Mouse (Mus musculus): ENCODE measurements at regions not wholly inside any gene's neighbourhood (a gene's known extent, or its start where the extent isn't known, plus 50 kb on each side); places are given as distances from the start of the nearest gene placed in this dataset.
"Not testable (repeated sequence)": the region's sequence is repeated elsewhere in the genome, so short reads cannot be mapped to it uniquely, and the experiment has no call there.

DNA sequence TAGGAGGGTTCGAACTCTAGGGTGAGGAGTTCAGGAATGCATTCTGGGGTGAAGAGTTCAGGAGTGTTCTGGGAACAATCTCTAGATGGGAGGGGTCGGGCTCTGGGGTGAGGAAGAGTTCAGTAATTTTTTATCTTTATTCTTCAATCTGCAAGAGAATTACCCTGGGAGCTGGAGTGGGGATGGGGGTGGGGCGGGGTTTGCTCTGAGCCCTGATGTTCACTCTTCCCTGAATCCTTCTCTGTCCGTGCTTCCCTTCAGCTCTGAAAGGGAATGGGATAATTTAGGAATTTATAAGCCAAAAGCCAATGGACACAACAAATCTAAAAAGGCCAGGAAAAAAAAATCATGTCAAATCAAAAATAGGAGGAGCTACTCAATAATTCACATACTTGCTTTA is 122.8 kb upstream of the Trim24 start:
- not testable (repeated sequence) for DNase-seq (ENCODE audit: low spot score)

DNA sequence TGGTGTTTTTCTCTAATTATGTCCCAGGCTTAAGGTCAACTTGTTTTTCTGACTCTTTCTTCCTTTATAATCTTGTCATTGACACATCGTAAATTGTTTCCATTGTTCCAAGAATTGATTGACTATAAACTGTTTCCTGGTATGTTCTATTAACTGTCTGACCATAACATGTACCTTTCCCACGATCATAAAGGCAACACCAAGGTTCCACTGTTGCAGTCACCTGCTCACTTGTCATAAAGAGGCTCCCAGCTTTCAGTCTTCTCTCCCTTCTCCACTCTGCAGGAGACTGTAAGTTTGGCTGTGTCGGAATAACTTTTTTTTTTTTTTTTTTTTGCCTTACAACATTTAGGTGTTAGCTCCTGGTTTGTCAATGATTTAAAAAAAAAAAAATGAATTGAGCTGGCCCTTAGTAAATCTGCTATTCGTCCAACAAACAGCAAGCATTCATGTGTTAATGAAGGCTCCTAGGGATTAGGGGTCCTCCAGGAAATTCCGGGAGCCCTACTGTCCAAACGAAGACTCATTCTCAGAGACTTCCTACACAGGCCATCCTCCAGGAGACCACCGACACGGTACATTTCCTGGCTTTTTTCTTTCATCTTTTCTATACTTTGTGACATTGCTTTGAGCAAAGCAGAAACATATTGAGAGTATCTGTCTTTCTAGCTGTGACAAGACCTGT is 122.2 kb upstream of the Trim24 start:
- no peak for DNase-seq (ENCODE audit: low spot score)

DNA sequence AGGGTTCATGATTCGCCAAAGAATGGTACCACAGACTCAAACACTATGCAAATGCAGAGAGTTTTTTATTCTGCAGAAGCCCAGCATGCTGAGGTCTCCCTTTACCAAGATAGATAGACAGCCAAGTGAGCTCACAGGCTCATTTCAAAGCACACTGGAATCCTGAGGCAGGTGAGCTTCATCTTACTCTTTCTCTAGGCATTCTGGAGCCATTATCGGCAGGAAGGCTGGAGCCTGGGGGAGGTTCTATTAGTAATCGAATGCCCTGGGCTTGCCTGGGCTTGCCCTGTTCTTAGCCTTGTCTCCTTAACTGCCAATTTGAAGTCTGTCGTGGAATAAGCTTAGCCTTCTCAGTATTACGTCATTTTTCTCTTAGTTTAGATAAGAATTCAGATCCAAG is 121.6 kb upstream of the Trim24 start:
- DNase-seq (ENCODE audit: low spot score) = no peak

DNA sequence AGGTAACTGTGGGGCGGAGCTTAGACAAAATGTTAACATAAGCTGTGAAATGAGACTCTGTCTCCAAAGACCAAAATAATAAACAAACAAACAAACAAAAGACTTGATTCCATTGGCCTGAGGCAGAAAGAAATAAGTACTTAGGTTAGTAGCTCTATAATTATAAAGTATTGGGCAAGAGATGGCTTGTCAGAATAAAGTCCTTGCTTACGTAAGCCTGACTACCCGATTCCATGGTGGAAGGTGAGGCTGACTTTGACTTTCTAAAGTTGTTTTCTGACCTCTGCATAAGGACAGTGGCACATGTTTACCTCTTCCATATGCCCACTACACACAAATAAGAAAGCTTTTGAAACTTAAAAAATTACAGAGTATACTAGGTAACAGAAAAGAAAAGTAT is 120.3 kb upstream of the Trim24 start:
- DNase-seq (ENCODE audit: low spot score) = no peak

DNA sequence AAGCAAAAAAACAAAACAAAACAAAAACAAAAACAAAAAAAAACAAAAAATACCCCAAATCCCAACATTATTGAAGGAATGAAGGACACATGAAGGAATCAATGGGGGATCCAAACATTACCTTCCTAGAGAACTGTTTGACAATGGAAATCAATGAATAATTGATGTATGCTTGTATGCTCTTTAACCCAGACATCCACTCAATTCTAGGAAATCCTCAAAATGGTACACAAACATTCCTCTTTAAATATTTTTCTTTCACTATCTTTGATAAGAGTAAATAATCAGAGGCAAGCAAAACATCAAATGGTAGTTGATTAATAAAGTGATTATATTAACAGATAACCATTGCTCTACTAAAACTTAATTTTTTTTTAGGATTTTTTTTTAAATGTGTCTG is 118.9 kb upstream of the Trim24 start:
- no peak for DNase-seq (ENCODE audit: low spot score)

DNA sequence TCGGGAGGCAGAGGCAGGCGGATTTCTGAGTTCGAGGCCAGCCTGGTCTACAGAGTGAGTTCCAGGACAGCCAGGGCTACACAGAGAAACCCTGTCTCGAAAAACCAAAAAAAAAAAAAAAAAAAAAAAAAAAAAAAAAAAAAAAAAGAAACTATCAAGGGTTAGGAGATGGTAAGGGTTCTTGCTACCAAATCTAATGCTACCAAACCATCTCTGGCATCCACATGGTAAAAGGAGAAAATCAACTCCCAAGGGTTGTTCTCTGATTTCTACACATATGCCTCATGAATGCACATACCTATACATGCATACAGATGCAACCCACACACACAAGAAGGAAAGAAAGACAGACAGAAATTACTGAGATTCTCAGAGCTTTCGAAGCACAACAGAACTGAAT is 109.6 kb upstream of the Trim24 start:
- DNase-seq (ENCODE audit: low spot score) = not testable (repeated sequence)

DNA sequence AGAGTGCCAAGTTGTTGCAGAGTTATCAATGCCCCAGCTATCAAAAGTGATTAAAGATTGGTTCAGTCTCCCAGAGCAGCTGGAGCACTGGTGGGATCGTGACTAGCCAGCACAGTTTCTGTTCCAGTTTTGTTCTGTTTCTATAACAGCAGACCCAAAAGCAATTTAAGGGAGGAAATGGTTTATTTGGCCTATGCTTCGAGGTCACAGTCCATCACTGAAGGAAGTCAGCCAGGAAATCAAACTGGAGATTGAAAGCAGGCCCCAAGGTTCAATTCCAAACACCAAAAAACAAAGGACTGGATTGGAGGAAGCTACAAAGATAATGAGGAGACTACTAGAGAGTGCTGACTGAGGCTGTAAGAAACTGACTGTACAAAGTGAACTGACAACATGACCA is 107.6 kb upstream of the Trim24 start:
- DNase-seq (ENCODE audit: low spot score) = no peak

DNA sequence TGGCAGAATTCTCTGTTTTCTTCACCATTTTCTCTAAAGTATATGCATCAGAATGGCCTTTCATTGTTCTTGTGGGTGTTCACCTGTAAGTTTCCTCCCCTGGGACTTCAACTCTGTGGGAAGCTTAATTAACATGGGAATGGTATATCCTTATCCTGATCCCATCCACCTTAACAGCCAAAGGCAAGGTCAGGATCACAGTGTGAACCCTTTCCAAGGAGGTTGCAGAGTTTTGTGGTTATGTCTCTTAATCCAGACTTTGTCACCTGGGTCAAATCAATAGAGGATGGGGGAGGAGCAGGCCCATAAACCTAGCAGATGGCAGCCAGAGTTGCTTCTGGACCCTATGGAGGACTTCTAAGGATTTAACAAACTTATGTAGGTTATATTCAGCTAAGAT is 102.9 kb upstream of the Trim24 start:
- no peak for DNase-seq (ENCODE audit: low spot score)

DNA sequence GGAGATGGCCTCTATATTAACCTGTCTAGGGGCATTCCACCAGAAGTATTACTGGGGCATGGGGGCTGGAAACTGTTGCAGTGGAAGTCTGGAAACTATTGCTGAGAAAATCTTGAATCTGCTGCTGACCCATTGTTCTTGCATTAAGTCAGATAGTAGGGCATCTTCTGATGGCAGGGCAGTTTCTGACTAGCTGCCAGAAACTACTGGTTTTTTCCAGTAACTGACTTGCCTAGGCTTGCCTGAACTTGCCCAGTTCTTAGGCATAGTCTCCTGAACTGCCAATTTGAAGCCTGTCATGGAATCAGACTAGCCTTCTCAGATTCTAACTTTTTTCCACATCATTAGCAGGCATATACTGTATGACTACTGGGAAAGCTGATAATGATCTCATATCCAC is 97.3 kb upstream of the Trim24 start:
- DNase-seq (ENCODE audit: low spot score) = no peak

DNA sequence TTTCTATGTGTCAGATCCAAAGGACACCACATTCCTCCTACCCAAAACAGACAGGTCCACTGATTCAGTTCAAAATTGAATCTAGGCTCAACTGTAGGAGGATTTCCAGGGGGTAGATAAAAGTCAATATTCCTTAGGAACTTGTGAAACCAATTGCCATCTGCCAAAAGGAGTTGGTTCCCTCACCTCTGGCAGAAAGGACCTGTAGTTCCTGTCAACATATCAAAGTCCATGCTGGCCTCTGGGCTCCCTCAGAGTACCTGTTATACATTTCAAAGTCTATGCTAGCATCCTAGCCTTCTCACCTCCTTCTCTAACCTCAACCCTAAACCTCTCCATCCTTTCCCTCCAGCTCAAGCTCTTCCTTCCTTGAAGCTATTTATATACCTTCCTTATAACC is 95.5 kb upstream of the Trim24 start:
- no peak for DNase-seq (ENCODE audit: low spot score)

DNA sequence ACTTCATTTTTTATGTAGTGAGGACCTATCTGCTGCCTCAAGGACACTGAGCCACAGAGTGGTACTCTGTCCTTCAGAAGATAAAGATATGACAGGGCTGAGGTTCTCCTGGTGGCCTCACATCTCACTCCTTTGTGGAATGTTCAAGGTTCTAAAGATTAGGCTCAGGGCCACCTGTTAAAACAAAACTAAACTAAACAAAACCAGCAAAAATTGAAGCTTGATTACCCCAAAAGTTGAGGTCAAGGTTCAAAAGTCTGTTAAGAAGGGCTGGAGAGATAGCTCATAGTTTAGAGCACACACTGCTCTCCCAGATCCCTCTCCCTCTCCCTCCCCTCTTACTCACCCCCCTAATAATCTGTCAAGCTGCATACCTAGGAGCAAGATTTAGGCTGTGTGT is 90.7 kb upstream of the Trim24 start:
- no peak for DNase-seq (ENCODE audit: low spot score)

DNA sequence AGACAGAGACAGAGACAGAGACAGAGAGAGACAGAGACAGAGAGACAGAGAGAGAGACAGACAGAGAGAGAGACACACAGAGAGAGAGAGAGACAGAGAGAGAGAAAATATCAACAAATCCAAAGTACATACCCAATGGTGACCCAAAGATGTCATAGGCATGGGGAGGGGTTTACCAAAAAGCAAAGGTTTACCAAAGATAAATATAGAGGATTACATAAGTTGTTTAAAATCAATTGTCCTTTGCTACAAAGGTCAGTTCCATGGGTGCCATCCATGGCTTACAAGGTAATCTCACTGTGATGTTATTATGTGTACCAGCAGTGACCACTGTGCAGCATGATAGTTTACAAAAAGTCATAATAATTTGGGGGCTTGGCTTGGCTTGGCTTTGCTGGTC is 88.7 kb upstream of the Trim24 start:
- no peak for DNase-seq (ENCODE audit: low spot score)

DNA sequence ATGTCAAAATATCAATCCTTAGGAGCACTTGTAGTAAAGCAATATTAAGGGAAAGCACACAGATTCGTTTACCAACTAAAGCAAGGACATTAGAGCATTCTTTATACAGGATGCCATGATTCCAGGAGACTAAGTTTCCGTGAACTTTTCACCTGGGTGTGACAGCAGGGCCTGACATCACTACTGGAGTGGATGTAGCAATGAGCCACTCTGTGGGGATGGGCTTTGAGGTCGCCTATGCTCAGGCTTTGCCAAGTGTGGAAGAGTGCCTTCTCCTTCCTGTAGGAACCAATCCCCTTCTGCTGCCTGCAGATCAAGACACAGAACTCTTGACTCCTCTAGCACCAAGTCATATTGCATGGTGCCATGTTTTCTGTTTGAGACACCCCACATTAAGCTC is 85.3 kb upstream of the Trim24 start:
- DNase-seq (ENCODE audit: low spot score) = not testable (repeated sequence)

DNA sequence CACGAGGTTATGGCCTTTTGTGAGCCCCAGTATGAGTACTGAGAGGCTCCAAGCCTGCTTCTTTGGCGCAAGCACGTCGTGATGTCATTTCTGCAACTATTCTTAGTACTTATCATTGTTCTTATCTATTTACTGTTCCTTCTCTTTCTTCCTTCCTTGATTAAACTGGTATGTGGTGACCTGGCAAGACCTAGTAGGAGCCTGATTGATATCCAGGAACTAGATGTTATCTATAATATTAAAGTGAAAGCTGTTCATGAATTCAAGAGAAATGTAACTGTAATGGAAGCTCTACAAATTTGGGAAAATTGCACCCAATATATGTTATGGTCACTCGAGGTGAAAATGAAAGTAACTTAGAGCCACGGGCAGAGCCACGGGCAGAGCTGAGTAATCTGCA is 84.9 kb upstream of the Trim24 start:
- no peak for DNase-seq (ENCODE audit: low spot score)

DNA sequence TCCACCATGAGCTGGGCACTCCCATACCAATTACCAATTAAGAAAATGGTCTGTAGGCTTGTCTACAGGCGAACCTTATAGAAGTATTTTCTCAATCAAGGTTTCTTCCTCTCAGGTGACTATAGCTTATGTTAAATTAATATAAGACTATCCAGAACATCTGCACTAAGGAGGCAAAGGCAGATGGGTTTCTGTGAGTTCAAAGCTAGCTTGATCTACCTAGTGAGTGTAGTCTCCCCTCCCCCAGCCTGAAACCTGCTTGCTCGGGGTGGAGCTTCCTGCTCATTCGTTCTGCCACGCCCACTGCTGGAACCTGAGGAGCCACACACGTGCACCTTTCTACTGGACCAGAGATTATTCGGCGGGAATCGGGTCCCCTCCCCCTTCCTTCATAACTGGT is 82.8 kb upstream of the Trim24 start:
- DNase-seq (ENCODE audit: low spot score) = not testable (repeated sequence)

DNA sequence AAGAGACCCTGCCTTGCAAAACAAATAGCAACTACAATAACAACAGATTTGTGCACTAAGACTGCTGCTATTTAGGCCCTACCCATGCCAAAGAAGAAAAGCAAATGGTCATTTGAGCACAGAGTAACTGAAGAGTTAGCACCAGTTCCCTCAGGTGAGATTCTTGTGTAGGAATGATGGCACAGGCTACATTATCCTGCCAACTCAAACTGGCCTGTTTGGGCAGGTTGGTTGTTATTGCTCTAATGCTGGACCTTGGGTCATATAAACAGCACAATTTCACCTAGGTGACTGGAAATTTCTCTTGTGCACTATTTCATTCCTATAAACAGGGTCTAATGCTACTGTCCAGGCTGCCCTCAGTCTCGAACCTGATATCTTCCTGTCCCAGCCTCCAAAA is 79.7 kb upstream of the Trim24 start:
- DNase-seq (ENCODE audit: low spot score) = no peak

DNA sequence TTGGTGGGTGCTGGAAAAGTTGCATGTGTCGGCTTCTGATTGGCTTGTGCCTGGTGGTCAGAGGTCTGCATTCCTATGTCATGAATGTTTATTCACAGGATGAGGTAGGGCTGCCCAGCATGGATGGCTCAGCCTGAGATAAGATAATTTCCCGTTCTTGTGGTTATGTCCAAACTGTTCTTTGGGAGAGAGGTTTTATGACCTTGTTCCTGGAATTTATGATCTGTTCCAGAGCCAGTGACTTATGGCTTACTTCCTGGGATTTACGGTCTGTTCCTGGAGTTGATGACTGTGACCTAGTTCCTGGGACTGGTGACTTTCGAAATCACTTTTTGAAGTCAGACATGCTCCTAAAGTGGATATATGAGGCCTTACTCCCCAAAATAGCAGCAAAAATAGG is 76.4 kb upstream of the Trim24 start:
- no peak for DNase-seq (ENCODE audit: low spot score)

DNA sequence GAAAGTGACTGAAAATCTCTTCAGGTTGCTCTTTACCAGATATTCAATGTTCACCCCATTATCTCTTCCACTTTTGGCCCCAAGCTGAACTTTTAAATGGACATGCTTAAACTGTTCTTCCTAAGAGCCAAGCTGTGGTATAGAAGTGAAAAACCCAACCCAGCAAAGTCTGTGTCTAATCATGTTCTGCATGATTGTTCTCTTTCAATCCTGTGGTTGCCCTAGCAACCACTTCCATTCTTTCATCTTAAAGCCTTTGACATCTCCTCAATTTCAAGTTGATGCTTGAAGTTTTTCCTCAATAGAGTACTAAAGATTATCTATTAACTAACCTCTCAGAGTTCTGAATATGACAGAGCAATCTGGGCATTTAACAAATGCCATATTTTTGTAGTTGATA is 75.6 kb upstream of the Trim24 start:
- no peak for DNase-seq (ENCODE audit: low spot score)

DNA sequence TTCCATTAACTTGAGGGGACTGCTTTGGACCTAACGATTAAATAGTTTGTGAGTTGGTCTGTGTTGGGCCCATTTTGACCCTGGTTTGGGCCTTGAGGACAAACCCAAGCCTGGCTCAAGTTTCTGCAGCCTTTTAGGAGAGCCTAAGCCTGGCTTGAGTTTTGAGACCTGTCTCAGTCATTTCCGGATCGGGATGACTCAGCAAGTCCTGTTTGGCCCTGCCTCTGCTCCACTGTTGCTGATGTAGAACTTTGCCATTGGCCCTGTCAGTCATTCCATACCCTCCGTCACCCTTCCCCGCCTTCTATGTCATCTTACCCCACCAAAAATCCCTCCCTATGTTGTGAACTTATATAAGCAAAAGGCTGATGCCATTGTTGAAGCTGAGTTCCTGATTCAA is 67.4 kb upstream of the Trim24 start:
- no peak for DNase-seq (ENCODE audit: low spot score)

DNA sequence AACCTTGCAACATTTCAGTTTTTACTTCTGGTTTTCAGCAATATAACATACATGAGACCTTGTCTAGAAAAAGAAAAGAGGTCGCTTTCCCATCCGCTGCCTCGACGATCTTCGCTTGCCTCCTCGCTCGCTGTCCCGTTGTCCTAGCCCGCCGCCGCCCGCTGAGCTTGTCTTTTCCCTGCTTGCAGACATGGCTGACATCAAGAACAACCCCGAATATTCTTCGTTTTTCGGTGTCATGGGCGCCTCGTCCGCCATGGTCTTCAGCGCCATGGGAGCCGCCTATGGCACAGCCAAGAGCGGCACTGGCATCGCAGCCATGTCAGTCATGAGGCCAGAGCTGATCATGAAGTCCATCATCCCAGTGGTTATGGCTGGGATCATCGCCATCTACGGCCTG is 64.7 kb upstream of the Trim24 start:
- not testable (repeated sequence) for DNase-seq (ENCODE audit: low spot score)

DNA sequence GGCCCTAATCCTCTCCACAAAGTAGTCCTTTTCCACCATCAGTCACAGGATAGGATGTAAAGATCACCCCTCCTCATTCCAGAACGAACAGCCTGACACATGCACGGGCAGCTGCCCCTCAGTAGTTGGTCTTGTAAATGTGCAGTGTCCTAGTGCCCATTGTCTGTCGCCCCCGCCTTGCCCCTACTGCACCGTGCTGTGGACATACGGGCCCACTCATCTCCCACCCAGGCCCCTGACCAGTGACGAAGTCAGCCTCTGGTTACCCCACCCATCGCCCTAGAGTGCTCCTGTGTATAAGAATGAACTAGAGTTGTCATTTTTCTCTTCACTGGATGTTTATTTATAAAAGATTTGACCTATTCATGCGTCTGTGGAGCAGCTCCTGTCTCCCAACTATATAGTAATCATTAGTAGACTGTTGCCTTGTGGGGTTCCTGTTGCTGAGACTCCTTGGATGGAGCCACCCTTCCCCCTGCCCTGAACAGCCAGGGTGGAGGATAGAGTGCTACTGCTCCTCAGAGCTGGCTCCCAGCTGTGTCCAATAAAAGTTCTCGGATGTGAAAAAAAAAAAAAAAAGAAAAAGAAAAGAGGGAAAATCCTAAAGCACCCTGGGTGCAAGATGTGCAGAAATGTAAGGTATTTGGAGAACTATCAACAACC is 64.0 kb upstream of the Trim24 start:
- DNase-seq (ENCODE audit: low spot score) = not testable (repeated sequence)

DNA sequence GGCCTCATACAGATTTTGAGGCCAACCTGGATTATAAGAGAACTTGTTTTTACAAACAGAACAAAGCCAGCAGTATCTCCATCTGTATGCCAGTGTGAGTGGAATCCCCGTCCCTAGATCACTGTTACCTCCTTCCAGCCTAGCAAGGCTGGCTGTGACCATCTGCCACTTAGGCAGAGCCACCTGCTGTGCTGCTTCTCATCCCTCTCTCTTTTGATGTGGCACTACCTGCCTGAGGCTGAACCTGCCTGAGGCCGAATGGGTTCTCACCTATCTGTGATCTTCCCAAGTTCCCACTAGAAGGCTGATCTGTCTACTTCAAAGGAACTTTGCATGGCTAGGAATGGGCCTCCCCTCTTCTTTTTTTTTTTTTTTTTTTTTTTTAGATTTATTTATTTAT is 55.4 kb upstream of the Trim24 start:
- DNase-seq (ENCODE audit: low spot score) = not testable (repeated sequence)

Data from gastrocnemius, adult 18-20 months (tissue).